Mouse (Mus musculus) thymus, adult 2 months (tissue): Measurements from ENCODE around the gene Calr.

Source experiments
- CTCF ChIP-seq: fragments of 200-500 bp; IDR thresholded peaks from 2 replicates; pipeline ENCODE4 v1.5.1; 2012; ENCODE audit warnings: mild to moderate bottlenecking, control low read depth, low read length, moderate library complexity, borderline replicate concordance; ENCODE audit not compliant: control insufficient read depth, poor library complexity, insufficient read depth; ENCODE audit errors: extremely low read depth
- POLR2A ChIP-seq: fragments of 200-500 bp; IDR thresholded peaks from 2 replicates; pipeline ENCODE4 v1.6.1; 2012; ENCODE audit warnings: mild to moderate bottlenecking, low read length, control low read depth, moderate library complexity; ENCODE audit not compliant: control insufficient read depth, poor library complexity, insufficient read depth; ENCODE audit errors: extremely low read depth

DNA sequence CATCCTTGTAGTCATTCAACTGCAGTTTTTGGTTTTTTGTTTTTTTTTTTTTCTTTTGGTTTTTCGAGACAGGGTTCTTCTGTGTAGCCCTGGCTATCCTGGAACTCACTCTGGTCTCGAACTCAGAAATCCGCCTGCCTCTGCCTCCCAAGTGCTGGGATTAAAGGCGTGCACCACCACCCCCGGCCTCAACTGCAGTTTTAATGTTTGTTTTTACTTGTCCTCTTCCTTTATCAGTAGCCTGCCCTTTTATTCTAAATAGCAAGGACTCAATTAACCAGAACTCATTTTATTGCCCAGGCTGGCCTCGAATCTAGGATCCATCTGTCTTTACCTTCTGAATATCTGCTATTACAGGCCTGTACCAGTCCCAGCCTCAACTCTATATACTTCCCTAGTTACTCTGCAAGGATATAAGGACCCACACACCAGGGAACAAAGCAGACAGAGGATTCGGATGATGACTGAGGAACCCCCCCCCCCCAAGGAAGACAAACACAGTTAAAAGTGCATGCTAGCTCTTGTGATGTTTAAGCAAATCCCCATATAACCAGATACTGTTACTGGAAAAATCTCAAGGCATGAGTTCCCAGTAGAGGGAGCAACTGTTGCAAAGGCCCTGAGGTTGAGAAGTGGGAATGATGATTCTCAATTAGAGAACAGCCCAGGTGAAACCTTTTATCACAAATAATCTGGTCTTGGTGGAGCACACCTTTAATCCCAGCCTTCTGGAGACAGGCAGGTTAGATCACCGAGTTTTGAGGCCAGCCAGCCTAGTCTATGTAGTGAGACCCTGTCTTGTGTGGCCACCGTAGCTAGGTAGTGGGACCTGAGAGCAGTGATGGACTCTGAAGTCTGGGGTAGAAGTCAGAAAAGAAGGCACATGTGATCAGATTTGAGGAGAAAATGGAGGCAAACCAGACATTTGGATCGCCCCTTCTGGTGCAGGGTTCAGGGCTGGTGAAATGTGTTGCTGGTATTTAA lies 13.7 kb downstream of the Calr start:
- TF ChIP-seq CTCF, result no peak
- TF ChIP-seq POLR2A, result no peak
